Mouse (Mus musculus) myocyte (in vitro differentiated cells): ENCODE data around the gene Hdac5.

Experiments
- CEBPB ChIP-seq: IDR thresholded peaks from 2 replicates; pipeline ENCODE4 v1.6.1; 2011; ENCODE audit warnings: mild to moderate bottlenecking, moderate library complexity; ENCODE audit not compliant: poor library complexity, insufficient read depth, severe bottlenecking
- E2F4 ChIP-seq: IDR thresholded peaks from one replicate; pipeline ENCODE4 v1.6.1; 2011; ENCODE audit warnings: mild to moderate bottlenecking, control low read depth, moderate library complexity; ENCODE audit not compliant: insufficient read depth
- MAX ChIP-seq: IDR thresholded peaks from one replicate; pipeline ENCODE4 v1.6.1; 2011; ENCODE audit warnings: low read depth, mild to moderate bottlenecking, control low read depth
- MYOD1 ChIP-seq, 3 experiments: IDR thresholded peaks; one replicate each; pipeline ENCODE4 v1.6.1; 2011; ENCODE audit warnings: control low read depth in 2 of 3, low read depth in 2 of 3, mild to moderate bottlenecking in 2 of 3, moderate library complexity in 1 of 3; ENCODE audit not compliant: insufficient read length in 2 of 3, control insufficient read depth in 1 of 3
- MYOG ChIP-seq, 3 experiments: IDR thresholded peaks; one replicate each; pipeline ENCODE4 v1.6.1; 2011; ENCODE audit warnings: control low read depth in 2 of 3, low read depth in 2 of 3, mild to moderate bottlenecking in 2 of 3; ENCODE audit not compliant: insufficient read length in 2 of 3, control insufficient read depth in 1 of 3, insufficient read depth in 1 of 3
- POLR2A ChIP-seq: IDR thresholded peaks from one replicate; pipeline ENCODE4 v1.6.1; 2011; ENCODE audit warnings: low read depth, mild to moderate bottlenecking, control low read depth, moderate library complexity; ENCODE audit not compliant: insufficient read length
- POLR2AphosphoS2 ChIP-seq: IDR thresholded peaks from one replicate; pipeline ENCODE4 v1.6.1; 2011; ENCODE audit warnings: low read depth, control low read depth; ENCODE audit not compliant: insufficient read length
- REST ChIP-seq: IDR thresholded peaks from one replicate; pipeline ENCODE4 v1.6.1; 2011; ENCODE audit warnings: mild to moderate bottlenecking, control low read depth, moderate library complexity; ENCODE audit not compliant: insufficient read depth, insufficient read length
- SRF ChIP-seq: IDR thresholded peaks from one replicate; pipeline ENCODE4 v1.6.1; 2011; ENCODE audit warnings: low read depth; ENCODE audit not compliant: control insufficient read depth, insufficient read length
- TCF12 ChIP-seq: IDR thresholded peaks from one replicate; pipeline ENCODE4 v1.6.1; 2011; ENCODE audit warnings: mild to moderate bottlenecking, control low read depth; ENCODE audit not compliant: poor library complexity, insufficient read depth, severe bottlenecking
- TCF3 ChIP-seq: IDR thresholded peaks from one replicate; pipeline ENCODE4 v1.6.1; 2011; ENCODE audit warnings: low read depth, control low read depth; ENCODE audit not compliant: insufficient read length
- USF1 ChIP-seq: IDR thresholded peaks from one replicate; pipeline ENCODE4 v1.6.1; 2011; ENCODE audit warnings: low read depth, mild to moderate bottlenecking, control low read depth, moderate library complexity

GRCm38 (mm10) chr11:102216886-102217240, 13.1 kb downstream of the Hdac5 start:
- TF ChIP-seq POLR2A (no peak), CEBPB (no peak), REST (no peak), POLR2AphosphoS2 (no peak), E2F4 (no peak), USF1 (no peak), TCF3 (no peak), MYOD1 (IDR thresholded peaks at IDR 0.05; ENCODE audit: control insufficient read depth in 1 of 3, insufficient read length in 2 of 3, low read depth in 2 of 3) (no peak), SRF (no peak), MAX (no peak), MYOG (IDR thresholded peaks at IDR 0.05; ENCODE audit: control insufficient read depth in 1 of 3, insufficient read depth in 1 of 3, insufficient read length in 2 of 3, low read depth in 2 of 3) (no peak), TCF12 (no peak)
